Mouse (Mus musculus) heart, postnatal 10 days (tissue): ENCODE data around the gene Rab28. TPM values are rescaled to one million over a fixed set of nuclear protein-coding genes. Genes with fewer than 3 reads are reported as not detected.

ENCODE experiments used
- DNase-seq, 2 experiments: peaks; one replicate each; pipeline ENCODE4 v3.0.0; 2021
- intact Hi-C: fragments of 180-260 bp; cut with DNase I; formaldehyde crosslinking; loops from one replicate; pipeline ENCODE4 v1.15.1; 2025
- total RNA-seq, 2 experiments: library from RNA; stranded (reverse); gene quantifications; 2 replicates each; pipeline ENCODE4 v1.2.3; 2021

The Rab28 gene
- total RNA-seq, 2 experiments from 2014 or later = 56.4 to 59.5 TPM

- intact Hi-C loops = no loop called here
- DNase-seq = no peak
These were observed 80.5 kb downstream of the Rab28 start for GRCm38 (mm10) chr5:41627224-41628144.

GRCm38 (mm10) chr5:41625544-41625943 is 82.4 kb downstream of the Rab28 start:
- intact Hi-C loops = no loop called here
- DNase-seq = no peak

GRCm38 (mm10) chr5:41621748-41622147 is 86.2 kb downstream of the Rab28 start:
- intact Hi-C loops = no loop called here
- DNase-seq = no peak

GRCm38 (mm10) chr5:41618966-41619365 is 89.0 kb downstream of the Rab28 start:
- no peak for DNase-seq
- intact Hi-C loops = no loop called here

- DNase-seq = peak; percentile 16 to 34
- intact Hi-C loops = no loop called here
These were observed 97.4 kb downstream of the Rab28 start for GRCm38 (mm10) chr5:41610447-41611030.

GRCm38 (mm10) chr5:41596242-41597117 is 111.5 kb downstream of the Rab28 start:
- intact Hi-C loops = no loop called here
- no peak for DNase-seq

- intact Hi-C loops = no loop called here
- DNase-seq = no peak
These were observed 112.8 kb downstream of the Rab28 start for GRCm38 (mm10) chr5:41595199-41595598.

- intact Hi-C loops = no loop called here
- DNase-seq = no peak
These were observed 129.9 kb downstream of the Rab28 start for GRCm38 (mm10) chr5:41578051-41578450.

Other genes starting within 250 kb of the Rab28 start
- gene Nkx3-2, start 56.3 kb upstream of the Rab28 start, total RNA-seq = not detected
- gene Bod1l, start 136.2 kb upstream of the Rab28 start, total RNA-seq = 10 to 100 TPM; 16.7 to 19.6 TPM